Mouse (Mus musculus): Measurements from ENCODE around the gene Pcgf1. TPM values are rescaled to one million over a fixed set of nuclear protein-coding genes. Genes with fewer than 3 reads are reported as not detected.

The Pcgf1 gene
- 21.1 to 26.0 TPM (median 23.4 TPM) in 4 replicates for total RNA-seq (2023)

DNA sequence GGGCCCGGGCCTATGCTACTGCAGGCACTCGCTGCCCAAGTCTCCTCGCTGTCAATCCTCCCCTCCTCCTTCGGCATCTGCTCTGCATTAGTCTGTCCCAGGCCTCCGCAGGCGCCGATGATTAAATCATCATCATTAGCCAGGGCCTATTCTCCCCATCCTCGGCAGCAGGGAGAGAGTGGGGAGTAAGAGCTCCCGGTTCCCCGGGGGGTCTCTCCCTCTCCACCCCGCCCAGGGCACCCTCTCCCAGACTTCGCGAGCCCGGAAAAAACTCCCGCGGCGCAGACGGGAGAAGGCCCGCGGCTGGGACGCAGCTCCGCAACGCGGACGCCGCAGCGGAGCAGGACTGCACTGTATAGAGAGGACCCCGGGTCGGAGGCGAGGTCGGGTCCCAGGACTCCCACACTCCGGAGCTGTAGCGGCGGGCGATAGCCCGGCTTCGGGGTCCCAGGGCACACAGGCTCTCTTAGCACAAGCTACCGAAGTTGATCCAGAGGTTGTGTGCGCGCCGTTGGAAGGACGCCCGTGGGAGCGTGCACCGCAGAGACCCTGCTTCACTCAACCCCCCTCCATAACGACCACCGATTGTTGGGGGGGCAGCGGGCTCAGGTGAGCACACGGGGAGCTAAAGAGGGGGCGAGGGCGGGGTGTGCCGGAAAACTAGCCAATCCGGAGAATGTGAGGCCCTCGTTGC, at the start of gene Pcgf1:
Gene Pcgf1, plus strand, starts transcription at position 240 of the 694 bp plus-strand sequence.

DNA sequence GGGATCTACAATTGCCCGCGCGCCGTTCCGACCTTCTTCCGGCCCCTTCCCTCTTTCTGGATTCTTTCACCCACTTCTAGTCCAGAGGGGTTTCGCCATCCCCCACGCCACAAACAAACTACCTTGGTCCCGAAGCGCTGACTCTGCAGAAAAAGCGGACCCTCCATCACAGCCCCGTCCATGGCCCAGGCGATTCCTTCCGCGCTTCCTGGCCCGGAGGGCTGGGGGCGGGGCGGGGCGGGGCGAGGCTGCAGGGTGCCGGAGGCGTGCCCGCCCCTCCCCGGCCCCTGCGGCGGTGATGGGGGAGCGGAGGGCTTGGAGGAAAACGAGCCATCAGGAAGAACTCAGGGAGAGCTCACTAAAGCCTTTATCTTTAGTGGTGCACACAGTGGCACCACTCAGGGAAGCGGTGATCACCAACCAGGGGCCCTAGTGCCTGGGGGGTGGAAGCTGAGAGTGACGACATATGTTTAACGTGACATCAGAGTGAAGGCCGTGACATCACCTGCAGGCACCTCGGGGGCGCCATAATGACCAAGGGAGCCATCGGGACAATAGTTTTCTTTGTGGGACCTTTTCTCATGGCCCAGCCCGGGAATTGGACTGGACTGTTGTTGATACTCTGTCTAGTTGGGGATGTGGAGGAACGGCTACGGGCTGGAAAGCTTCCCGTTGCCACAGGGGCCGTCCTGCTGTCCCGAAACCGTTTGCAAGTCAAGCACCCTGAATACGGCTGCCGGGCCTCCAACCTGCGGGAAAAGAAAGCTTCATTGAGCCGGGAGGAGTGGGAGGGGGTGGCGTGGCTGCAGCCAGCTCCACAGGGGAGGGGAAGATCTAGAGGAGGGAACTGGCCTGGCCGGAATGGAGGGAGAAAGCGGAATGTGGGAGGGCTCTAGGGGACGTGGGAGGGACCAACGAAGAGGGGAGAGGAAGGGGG, 44.2 kb upstream of the Pcgf1 start, which contains the start of the genes Dok1 and Loxl3:
Gene Dok1, minus strand, starts transcription at position 223 of the 937 bp plus-strand sequence.
Gene Loxl3, plus strand, starts transcription at position 925 of the 937 bp plus-strand sequence.

DNA sequence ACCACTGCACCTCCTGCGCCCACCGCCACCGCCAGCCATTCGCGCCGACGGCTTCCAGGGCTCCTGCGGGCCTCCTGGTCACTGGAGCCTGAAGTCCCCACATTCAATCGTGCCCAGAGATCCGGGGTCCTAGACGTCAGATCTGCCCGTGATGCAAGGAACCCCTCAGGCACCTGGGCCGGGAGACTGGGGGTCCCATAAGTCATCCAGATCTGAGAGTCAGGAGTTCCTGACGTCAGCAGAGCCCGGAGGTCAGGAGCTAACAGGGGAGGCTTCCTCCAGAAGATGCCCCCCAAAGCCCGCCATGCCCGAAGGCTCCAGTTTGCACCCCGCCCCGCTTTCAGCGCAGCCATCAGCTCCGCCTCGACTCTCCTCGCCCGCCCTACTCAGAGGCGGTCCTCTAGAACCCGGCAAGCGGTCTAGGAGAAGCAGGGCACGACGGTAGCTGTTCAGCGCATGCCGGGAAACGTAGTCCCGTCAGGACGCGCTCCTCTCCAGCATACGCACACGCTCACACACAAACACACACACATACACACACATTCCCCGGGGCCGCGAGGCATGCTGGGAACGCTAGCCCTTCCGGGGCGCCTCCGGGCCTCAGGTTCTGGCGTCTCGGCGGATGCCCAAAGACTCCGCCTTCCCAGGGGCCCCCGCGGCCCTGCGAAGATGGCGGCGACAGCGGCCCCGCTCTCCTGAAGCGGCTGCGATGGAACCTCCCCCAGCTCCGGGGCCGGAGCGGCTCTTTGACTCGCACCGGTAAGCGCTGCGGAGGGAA, 23.4 kb upstream of the Pcgf1 start, which contains the start of gene Aup1:
Gene Aup1, plus strand, starts transcription at position 448 of the 778 bp plus-strand sequence.

DNA sequence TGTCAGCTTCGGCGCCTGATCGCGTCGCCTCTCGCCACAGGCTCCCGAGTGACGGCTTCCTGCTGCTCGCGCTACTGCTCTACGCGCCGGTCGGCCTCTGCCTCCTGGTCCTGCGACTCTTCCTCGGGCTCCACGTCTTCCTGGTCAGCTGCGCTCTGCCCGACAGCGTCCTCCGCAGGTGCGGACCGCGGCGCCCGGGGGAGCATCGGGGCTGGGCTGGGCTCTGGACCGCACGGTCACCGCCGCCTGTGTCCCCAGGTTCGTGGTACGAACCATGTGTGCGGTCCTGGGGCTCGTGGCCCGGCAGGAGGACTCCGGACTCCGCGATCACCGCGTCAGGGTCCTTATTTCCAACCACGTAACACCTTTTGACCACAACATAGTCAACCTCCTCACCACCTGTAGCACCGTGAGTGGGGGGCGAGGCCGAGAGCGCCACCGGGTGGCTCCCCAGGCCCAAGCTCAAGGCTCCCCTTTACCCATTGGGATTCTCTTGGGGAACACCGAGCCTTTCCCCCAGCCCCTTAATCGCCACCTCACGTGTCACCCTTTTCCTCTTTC, 22.7 kb upstream of the Pcgf1 start, which contains the start of gene Htra2:
Gene Htra2, minus strand, starts transcription at position 403 of the 561 bp plus-strand sequence.

DNA sequence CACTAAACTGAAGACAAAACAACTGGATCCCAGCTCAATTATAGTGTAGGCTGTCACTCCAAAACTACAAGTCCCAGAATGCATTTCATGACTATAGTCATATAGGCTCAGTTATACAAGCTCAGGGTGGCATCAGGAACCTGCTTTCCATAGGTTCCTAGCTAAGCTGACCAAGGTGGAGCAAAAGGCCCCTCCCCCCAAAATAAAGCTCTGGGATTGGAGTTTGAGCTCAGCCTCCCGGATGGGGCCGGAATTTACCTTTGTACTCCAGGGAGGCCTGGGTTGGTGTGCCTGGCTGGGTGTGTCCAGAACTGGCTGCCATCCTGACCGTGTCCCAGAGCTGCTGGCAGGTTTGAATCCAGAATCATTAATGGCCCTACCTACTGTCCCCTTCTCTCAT, 19.9 kb upstream of the Pcgf1 start, which contains the start of gene Dqx1:
Gene Dqx1, plus strand, starts transcription at position 55 of the 400 bp plus-strand sequence.

DNA sequence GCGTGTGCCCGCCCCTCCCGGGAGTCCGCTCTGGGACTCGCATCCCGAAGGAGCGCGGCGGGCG, 7.6 kb upstream of the Pcgf1 start, which contains the start of gene Tlx2:
Gene Tlx2, minus strand, starts transcription at position 47 of the 64 bp plus-strand sequence.

DNA sequence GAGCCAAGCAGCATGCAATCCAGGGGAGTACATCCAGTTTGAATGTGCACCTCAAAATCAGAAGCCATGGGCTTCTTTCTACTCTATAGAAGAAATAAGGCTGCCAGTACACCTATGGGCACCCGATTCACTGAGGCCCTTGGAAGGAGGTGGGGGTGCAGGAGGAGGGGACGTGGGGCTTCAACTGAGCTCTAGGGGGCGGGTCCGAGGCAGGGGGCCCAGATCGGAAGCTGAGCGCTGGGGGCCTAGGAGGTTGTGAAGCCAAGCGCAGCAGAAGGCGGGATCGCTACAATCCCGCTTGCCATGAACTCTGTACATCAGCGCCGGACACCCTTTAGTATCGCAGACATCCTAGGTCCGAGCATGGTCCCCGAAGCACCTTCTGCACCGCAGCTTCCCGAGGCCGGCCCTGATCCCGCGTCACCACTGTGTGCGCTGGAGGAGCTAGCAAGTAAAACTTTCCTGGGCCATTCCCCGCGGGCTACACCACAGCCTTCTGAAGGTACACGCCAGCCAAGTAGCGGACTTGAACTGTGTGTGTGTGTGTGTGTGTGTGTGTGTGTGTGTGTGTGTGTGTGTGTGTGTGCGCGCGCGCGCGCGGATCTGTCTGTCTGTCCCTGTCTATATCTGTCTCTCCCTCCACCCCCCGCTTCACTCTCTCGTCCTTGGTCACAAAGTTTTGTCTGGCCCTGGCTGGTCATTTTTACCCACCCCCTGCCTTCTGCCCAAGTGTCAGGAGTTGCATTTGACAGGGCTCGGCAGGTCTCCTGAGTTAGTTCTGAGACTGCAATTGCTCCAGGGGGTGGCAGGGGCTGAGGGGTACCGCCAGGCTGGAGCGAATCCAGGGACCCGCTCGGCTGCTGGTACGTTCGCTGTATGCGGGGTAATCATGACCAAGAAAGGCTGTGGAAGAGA, 8.7 kb downstream of the Pcgf1 start, which contains the start of gene Lbx2:
Gene Lbx2, plus strand, starts transcription at position 247 of the 915 bp plus-strand sequence.

DNA sequence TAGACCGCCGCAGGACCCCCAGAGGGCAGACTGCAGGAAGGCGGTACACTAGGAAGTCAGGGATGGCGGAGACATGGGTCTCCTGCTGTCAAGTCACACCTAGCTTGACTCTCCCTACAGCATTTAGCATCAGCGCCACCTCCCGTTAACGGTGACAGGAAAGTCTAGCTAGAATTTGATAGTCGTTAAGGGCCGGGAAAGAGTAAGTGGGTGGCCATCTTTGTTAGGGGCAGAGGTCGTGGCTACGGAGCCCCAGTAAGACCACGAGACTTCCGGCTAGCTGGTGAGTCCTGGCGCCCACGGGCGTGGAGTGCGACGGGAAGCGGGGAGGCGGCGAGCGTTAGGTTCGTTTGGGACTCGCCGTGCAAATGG, 23.6 kb downstream of the Pcgf1 start, which contains the start of the genes Ccdc142 and Gm42688:
Gene Ccdc142, plus strand, starts transcription at position 286 of the 372 bp plus-strand sequence.
Gene Gm42688, plus strand, starts transcription at position 302 of the 372 bp plus-strand sequence.

DNA sequence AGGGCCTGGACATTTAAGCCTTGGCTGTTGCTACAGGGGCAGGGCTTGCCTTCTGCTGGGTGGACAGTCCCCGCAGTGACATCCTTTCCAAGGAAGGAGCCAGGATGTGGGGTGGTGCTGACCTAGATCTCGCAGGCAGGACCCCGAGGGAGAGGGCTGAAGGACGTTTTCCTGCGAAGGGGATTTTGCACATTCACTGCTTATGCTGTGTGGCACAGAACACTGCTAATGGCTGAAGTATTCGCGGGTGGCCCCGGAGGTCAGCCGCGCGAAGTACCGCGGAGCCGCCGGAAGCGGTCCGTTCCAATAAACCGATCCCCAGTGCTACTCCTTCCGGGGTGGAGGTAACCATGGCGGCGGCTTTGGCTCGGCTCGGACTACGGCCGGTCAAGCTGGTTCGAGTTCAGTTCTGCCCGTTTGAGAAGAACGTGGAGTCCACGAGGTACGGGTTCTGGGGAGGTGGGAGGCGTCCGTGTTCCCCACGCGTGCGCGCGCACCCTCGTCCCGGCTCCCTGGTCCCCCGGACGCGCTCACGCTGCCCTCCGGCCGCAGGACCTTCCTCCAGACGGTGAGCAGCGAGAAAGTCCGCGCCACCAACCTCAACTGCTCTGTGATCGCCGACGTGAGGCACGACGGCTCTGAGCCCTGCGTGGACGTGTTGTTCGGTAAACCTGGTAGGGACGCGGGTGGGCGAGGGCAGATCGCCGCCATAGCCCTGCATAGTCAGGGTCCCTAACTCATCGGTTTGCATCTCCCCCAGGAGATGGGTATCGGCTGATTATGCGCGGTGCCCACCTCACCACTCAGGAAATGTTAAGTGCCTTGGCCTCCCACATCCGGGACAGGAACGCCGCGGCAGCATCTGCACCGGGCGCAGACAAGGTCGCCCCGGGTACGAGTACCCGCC, 31.3 kb downstream of the Pcgf1 start, which contains the start of gene Mrpl53:
Gene Mrpl53, plus strand, starts transcription at position 279 of the 907 bp plus-strand sequence.

DNA sequence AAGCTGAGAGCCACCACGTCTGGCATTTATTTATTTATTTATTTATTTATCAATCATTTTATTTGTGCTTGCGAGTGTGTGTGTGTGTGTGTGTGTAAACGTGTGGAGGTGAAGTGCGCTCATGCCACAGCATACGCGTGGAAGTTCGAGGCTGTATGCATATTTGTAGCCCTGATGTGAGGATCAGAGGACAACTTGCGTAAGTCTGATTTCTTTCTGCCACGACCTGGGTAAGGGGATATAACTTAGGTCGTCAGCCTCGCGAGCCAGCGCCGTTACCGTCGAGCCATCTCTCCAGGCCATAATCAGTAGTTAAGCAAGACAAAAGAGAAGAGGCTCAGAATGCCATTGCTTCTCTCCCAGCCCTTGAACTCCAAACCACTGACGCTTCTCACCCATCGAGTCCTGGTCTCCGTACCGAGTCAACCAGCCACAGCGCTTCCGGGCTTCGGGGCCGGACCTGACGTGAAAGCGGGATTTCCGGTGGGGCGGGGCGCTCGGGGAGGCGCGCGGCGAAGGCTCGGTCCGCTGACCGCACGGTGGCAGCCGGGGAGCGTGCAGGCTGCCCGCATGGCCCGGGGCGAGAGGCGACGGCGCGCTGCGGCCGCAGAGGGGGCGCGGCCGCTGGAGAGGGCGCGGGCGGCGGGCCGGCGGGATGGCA, 37.5 kb downstream of the Pcgf1 start, which contains the start of gene Mogs:
Gene Mogs, plus strand, starts transcription at position 486 of the 661 bp plus-strand sequence.

DNA sequence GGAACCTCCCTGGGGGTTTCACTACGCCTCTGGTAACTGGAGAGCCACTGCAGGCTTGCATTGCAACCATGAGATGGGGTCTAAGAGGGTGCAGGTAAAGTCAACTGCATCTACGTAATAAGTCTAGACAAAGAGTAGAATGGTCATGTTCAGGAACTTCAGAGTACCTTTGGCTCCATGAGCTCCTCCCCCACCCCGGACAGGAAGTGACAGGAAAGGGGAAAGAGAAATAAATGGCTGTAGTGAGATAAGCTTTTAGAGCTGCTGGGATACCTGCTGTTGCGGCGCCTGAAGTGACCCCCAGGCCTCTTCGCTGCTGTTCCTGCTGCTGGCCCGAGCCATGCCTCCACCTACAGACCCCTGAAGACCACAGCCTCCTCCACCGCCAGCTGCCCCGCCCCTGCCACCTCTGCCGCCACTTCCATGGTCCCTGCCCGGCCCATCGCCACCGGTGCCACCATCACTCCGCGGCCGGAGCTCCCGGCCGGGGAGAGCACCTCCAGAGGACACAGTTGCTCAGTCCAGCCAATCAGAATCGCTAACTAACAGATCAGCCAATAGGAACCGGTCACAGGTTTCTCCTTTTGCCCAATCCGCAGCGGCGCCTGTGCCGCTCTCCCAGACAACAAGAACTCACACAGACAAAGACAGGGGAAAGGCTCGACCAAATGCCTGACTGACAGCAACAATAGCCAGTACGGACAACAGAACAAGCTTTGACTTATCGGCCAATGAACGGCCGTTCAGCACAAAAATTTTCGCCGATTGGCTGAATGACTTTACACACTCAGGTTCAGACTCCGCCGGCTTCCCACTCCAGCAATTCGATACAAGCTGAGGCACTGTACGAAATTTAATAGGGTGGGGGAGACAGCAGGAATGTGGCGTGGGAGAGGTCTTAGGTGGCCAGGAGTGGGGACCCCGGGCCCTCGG, 43.5 kb downstream of the Pcgf1 start, which contains the start of gene Wbp1:
Gene Wbp1, minus strand, starts transcription at position 630 of the 933 bp plus-strand sequence.

DNA sequence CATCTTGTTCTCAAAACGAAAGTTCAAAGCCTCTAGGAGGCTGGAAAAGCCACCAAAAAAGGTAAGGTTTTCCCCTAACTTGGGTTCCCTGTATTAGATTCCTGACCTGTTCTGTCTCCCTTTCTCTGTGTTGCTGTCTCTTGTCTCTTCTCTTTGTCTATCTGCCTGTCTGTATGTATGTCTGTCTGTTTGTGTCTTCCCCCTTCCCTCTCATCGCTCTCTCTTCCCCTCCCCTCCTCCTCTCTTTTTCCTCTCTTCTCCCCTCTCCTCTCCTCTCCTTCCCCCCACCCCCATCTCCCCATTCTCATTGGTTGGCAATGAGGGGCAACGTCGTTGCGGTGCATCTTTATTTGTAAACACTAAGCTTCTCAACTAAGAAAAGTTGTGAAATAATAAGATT, 47.7 kb downstream of the Pcgf1 start, which contains the start of gene Ino80b:
Gene Ino80b, minus strand, starts transcription at position 101 of the 400 bp plus-strand sequence.

Other genes with a start within 250 kb of the Pcgf1 start
- gene Sema4f, start 138.1 kb upstream of the Pcgf1 start, total RNA-seq (2023), result 0.28 to 1.8 TPM (median 0.59 TPM) in 4 replicates
- 2.1 to 4.3 TPM (median 3.0 TPM) in 4 replicates for gene M1ap, start 131.0 kb upstream of the Pcgf1 start, total RNA-seq (2023)
- gene Dok1, start 44.4 kb upstream of the Pcgf1 start, total RNA-seq (2023), result 29.3 to 32.3 TPM (median 32.0 TPM) in 4 replicates
- gene Loxl3, start 43.7 kb upstream of the Pcgf1 start, total RNA-seq (2023), result 0.25 to 0.46 TPM in 2 of 4 replicates, not detected in the others
- gene Aup1, start 23.3 kb upstream of the Pcgf1 start, total RNA-seq (2023), result 381 to 401 TPM (median 385 TPM) in 4 replicates
- 48.8 to 53.5 TPM (median 51.5 TPM) in 4 replicates for gene Htra2, start 22.6 kb upstream of the Pcgf1 start, total RNA-seq (2023)
- gene Dqx1, start 20.0 kb upstream of the Pcgf1 start, total RNA-seq (2023), result 8.9 to 9.6 TPM (median 9.2 TPM) in 4 replicates
- not detected in 4 replicates for gene Tlx2, start 7.6 kb upstream of the Pcgf1 start, total RNA-seq (2023)
- not detected in 4 replicates for gene Lbx2, start 8.5 kb downstream of the Pcgf1 start, total RNA-seq (2023)
- gene Ccdc142, start 23.7 kb downstream of the Pcgf1 start, total RNA-seq (2023), result 10.4 to 18.5 TPM (median 13.5 TPM) in 4 replicates
- 11.7 to 14.2 TPM (median 12.4 TPM) in 4 replicates for gene Gm42688, start 23.7 kb downstream of the Pcgf1 start, total RNA-seq (2023)
- gene Mrpl53, start 31.2 kb downstream of the Pcgf1 start, total RNA-seq (2023), result 23.0 to 35.3 TPM (median 27.6 TPM) in 4 replicates
- gene Mogs, start 37.6 kb downstream of the Pcgf1 start, total RNA-seq (2023), result 27.6 to 34.5 TPM (median 31.8 TPM) in 4 replicates
- gene Wbp1, start 43.7 kb downstream of the Pcgf1 start, total RNA-seq (2023), result 35.5 to 52.3 TPM (median 39.5 TPM) in 4 replicates
- gene Ino80b, start 47.6 kb downstream of the Pcgf1 start, total RNA-seq (2023), result 28.0 to 34.1 TPM (median 31.1 TPM) in 4 replicates
- gene Rtkn, start 57.6 kb downstream of the Pcgf1 start, total RNA-seq (2023), result not detected in 4 replicates
- gene Wdr54, start 78.5 kb downstream of the Pcgf1 start, total RNA-seq (2023), result 0.56 to 0.60 TPM in 2 of 4 replicates, not detected in the others
- not detected in 4 replicates for gene 1700003E16Rik, start 78.5 kb downstream of the Pcgf1 start, total RNA-seq (2023)
- gene Dctn1, start 88.1 kb downstream of the Pcgf1 start, total RNA-seq (2023), result 97.0 to 118 TPM (median 106 TPM) in 4 replicates
- not detected in 4 replicates for gene Slc4a5, start 142.0 kb downstream of the Pcgf1 start, total RNA-seq (2023)
- 10.0 to 15.5 TPM (median 13.0 TPM) in 4 replicates for gene Mthfd2, start 248.0 kb downstream of the Pcgf1 start, total RNA-seq (2023)
- gene Mob1a, start 248.1 kb downstream of the Pcgf1 start, total RNA-seq (2023), result 139 to 147 TPM (median 140 TPM) in 4 replicates

Measured in B cell, adult 62 days (primary cell).